Mouse (Mus musculus): ENCODE measurements around the gene Smg7.

DNA sequence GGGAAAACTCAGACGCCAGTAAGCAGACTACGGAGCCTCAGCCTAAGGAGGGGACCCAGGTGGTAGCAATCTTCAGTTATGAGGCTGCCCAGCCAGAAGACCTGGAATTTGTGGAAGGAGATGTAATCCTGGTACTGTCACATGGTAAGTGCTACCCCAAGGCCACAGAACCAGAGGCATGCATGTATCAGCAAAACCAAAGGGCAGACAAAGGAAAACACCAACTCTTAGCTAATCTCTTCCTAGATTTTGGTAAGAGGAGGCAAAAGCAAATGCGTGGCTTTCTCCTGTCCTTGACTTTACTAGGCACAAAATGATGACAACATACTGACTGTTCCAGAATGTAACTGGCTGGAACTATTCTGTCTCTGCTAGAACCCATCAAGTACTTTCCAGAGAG is 67.4 kb downstream of the Smg7 start:
- no peak for TF ChIP-seq CTCF (IDR thresholded peaks at IDR 0.05; ENCODE audit: control insufficient read depth, insufficient read depth, insufficient read length)
- no peak for TF ChIP-seq MYOD1 (IDR thresholded peaks at IDR 0.05; ENCODE audit: control insufficient read depth, insufficient read length, low read depth)
- TF ChIP-seq FOSL1 (IDR thresholded peaks at IDR 0.05; ENCODE audit: insufficient read depth, low read length, poor library complexity, severe bottlenecking) = no peak
- no peak for TF ChIP-seq USF1 (IDR thresholded peaks at IDR 0.05; ENCODE audit: low read depth)
